Mouse (Mus musculus): Measurements from ENCODE around the gene Smad9. TPM values are rescaled to one million over a fixed set of nuclear protein-coding genes. Genes with fewer than 3 reads are reported as not detected.
A peak's percentile ranks its signal among the peaks of the same experiment; 100 is the strongest.

The Smad9 gene
- polyA plus RNA-seq, 1 experiment: 0.47 TPM

- Histone ChIP-seq H3K4me1 (ENCODE audit: control insufficient read depth, insufficient read depth, low read length) (no peaks in the 10 kb centered on the region), H3K27ac (ENCODE audit: control insufficient read depth, insufficient read depth, low read depth, low read length) (no peak overlapping the region), H3K27me3 (ENCODE audit: control insufficient read depth, insufficient read depth, low read length) (no peaks in the 10 kb centered on the region), H3K4me3 (ENCODE audit: control insufficient read depth, low read depth, low read length) (no peak overlapping the region), H3K36me3 (ENCODE audit: control insufficient read depth, insufficient read depth, low read length) (peaks cover 5% of the 10 kb centered on the region)
- TF ChIP-seq CTCF (IDR thresholded peaks at IDR 0.05; ENCODE audit: control insufficient read depth, insufficient read depth, insufficient replicate concordance, low read depth, low read length) (no peak), POLR2A (IDR thresholded peaks at IDR 0.05; ENCODE audit: control insufficient read depth, low read depth, low read length) (no peak)
These were observed 30.0 kb upstream of the Smad9 start for GRCm38 (mm10) chr3:54725344-54725743.

- TF ChIP-seq CTCF (IDR thresholded peaks at IDR 0.05; ENCODE audit: control insufficient read depth, insufficient read depth, insufficient replicate concordance, low read depth, low read length): no peak
- no peak for TF ChIP-seq POLR2A (IDR thresholded peaks at IDR 0.05; ENCODE audit: control insufficient read depth, low read depth, low read length)
- Histone ChIP-seq H3K27ac (ENCODE audit: control insufficient read depth, insufficient read depth, low read depth, low read length) (no peak overlapping the region), H3K36me3 (ENCODE audit: control insufficient read depth, insufficient read depth, low read length) (peaks cover 3% of the 10 kb centered on the region), H3K4me3 (ENCODE audit: control insufficient read depth, low read depth, low read length) (no peak overlapping the region), H3K4me1 (ENCODE audit: control insufficient read depth, insufficient read depth, low read length) (no peaks in the 10 kb centered on the region), H3K27me3 (ENCODE audit: control insufficient read depth, insufficient read depth, low read length) (no peaks in the 10 kb centered on the region)
These were observed 27.8 kb upstream of the Smad9 start for GRCm38 (mm10) chr3:54727588-54727987.

GRCm38 (mm10) chr3:54728100-54728499 is 27.3 kb upstream of the Smad9 start:
- TF ChIP-seq POLR2A (IDR thresholded peaks at IDR 0.05; ENCODE audit: control insufficient read depth, low read depth, low read length) (no peak), CTCF (IDR thresholded peaks at IDR 0.05; ENCODE audit: control insufficient read depth, insufficient read depth, insufficient replicate concordance, low read depth, low read length) (no peak)
- H3K4me1 ChIP-seq (ENCODE audit: control insufficient read depth, insufficient read depth, low read length): no peaks in the 10 kb centered on the region
- no peak overlapping the region for H3K4me3 ChIP-seq (ENCODE audit: control insufficient read depth, low read depth, low read length)
- H3K27ac ChIP-seq (ENCODE audit: control insufficient read depth, insufficient read depth, low read depth, low read length): no peak overlapping the region
- H3K36me3 ChIP-seq (ENCODE audit: control insufficient read depth, insufficient read depth, low read length): peaks cover 3% of the 10 kb centered on the region
- H3K27me3 ChIP-seq (ENCODE audit: control insufficient read depth, insufficient read depth, low read length): no peaks in the 10 kb centered on the region

- TF ChIP-seq POLR2A (IDR thresholded peaks at IDR 0.05; ENCODE audit: control insufficient read depth, low read depth, low read length): no peak
- TF ChIP-seq CTCF (IDR thresholded peaks at IDR 0.05; ENCODE audit: control insufficient read depth, insufficient read depth, insufficient replicate concordance, low read depth, low read length): no peak
- H3K4me1 ChIP-seq (ENCODE audit: control insufficient read depth, insufficient read depth, low read length): peaks cover 3% of the 10 kb centered on the region
- H3K36me3 ChIP-seq (ENCODE audit: control insufficient read depth, insufficient read depth, low read length): peaks cover 2% of the 10 kb centered on the region
- no peaks in the 10 kb centered on the region for H3K27me3 ChIP-seq (ENCODE audit: control insufficient read depth, insufficient read depth, low read length)
- no peak overlapping the region for H3K4me3 ChIP-seq (ENCODE audit: control insufficient read depth, low read depth, low read length)
- no peak overlapping the region for H3K27ac ChIP-seq (ENCODE audit: control insufficient read depth, insufficient read depth, low read depth, low read length)
These were observed 23.7 kb upstream of the Smad9 start for GRCm38 (mm10) chr3:54731626-54732150.

GRCm38 (mm10) chr3:54732371-54732770 is 23.0 kb upstream of the Smad9 start:
- H3K27me3 ChIP-seq (ENCODE audit: control insufficient read depth, insufficient read depth, low read length): no peaks in the 10 kb centered on the region
- no peak overlapping the region for H3K27ac ChIP-seq (ENCODE audit: control insufficient read depth, insufficient read depth, low read depth, low read length)
- H3K4me3 ChIP-seq (ENCODE audit: control insufficient read depth, low read depth, low read length): no peak overlapping the region
- H3K4me1 ChIP-seq (ENCODE audit: control insufficient read depth, insufficient read depth, low read length): peaks cover 3% of the 10 kb centered on the region
- H3K36me3 ChIP-seq (ENCODE audit: control insufficient read depth, insufficient read depth, low read length): peaks cover 2% of the 10 kb centered on the region
- TF ChIP-seq CTCF (IDR thresholded peaks at IDR 0.05; ENCODE audit: control insufficient read depth, insufficient read depth, insufficient replicate concordance, low read depth, low read length) (no peak), POLR2A (IDR thresholded peaks at IDR 0.05; ENCODE audit: control insufficient read depth, low read depth, low read length) (no peak)

- Histone ChIP-seq H3K4me3 (ENCODE audit: control insufficient read depth, low read depth, low read length) (peak overlapping the region; percentile 90), H3K27ac (ENCODE audit: control insufficient read depth, insufficient read depth, low read depth, low read length) (peak overlapping the region; percentile 83), H3K4me1 (ENCODE audit: control insufficient read depth, insufficient read depth, low read length) (peaks cover 3% of the 10 kb centered on the region), H3K27me3 (ENCODE audit: control insufficient read depth, insufficient read depth, low read length) (no peaks in the 10 kb centered on the region), H3K36me3 (ENCODE audit: control insufficient read depth, insufficient read depth, low read length) (no peaks in the 10 kb centered on the region)
- TF ChIP-seq CTCF (IDR thresholded peaks at IDR 0.05; ENCODE audit: control insufficient read depth, insufficient read depth, insufficient replicate concordance, low read depth, low read length) (no peak), POLR2A (IDR thresholded peaks at IDR 0.05; ENCODE audit: control insufficient read depth, low read depth, low read length) (peak; percentile 80; the same call in 1 of the 2 replicates)
These were observed 20.8 kb upstream of the Smad9 start for GRCm38 (mm10) chr3:54734411-54735246.

GRCm38 (mm10) chr3:54735247-54736046 is 19.9 kb upstream of the Smad9 start, which contains the start of the genes Exosc8 and Alg5:
Exosc8 (minus strand) TSS chr3:54735393.
Alg5 (plus strand) TSS chr3:54735539.
- peak within 1 kb of the TSS; percentile 90 for H3K4me3 ChIP-seq (ENCODE audit: control insufficient read depth, low read depth, low read length)
- H3K27me3 ChIP-seq (ENCODE audit: control insufficient read depth, insufficient read depth, low read length): no peaks in the 10 kb centered on the region
- H3K36me3 ChIP-seq (ENCODE audit: control insufficient read depth, insufficient read depth, low read length): no peaks in the 10 kb centered on the region
- H3K4me1 ChIP-seq (ENCODE audit: control insufficient read depth, insufficient read depth, low read length): peaks cover 3% of the 10 kb centered on the region
- peak within 1 kb of the TSS; percentile 83 for H3K27ac ChIP-seq (ENCODE audit: control insufficient read depth, insufficient read depth, low read depth, low read length)
- TF ChIP-seq CTCF (IDR thresholded peaks at IDR 0.05; ENCODE audit: control insufficient read depth, insufficient read depth, insufficient replicate concordance, low read depth, low read length) (peak; percentile 99), POLR2A (IDR thresholded peaks at IDR 0.05; ENCODE audit: control insufficient read depth, low read depth, low read length) (peak; percentile 56; the same call in 1 of the 2 replicates)

All from testis, adult 2 months (tissue).